30 mouse cellular contexts compared by ENCODE assay signal in the genomic region with DNA sequence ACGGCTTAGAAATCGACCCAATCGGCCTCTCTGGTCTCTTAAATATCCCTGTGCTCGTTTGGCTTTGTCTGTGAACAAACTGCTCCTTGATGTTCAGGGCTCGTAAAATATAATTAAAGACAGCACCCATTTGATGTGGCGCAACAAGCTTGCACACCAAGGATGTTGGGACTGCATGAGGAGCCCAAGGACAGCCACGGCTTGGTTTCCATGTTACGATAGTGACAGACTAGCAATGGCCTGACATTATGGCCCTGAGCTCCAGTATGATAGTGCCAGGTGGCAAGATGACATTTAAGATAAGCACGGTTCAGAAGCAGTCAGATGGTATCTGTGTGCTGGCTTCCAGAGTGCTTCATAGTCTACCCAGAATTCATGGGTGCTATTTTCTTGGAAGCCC.
DNase-seq lines count a peak whose midpoint lies in the region; ATAC-seq and TF ChIP-seq lines count a peak whose summit lies in the region.
"Had no signal": no experiment of that assay in that cellular context is flagged by ENCODE, and none has a peak within 500 bp of the region (broad histone marks: within the 10 kb centered on the region; RNA-seq: fewer than 3 reads in every experiment).

No protein-coding gene starts in this region.

- no peaks in the 10 kb centered on the region for H3K36me3 ChIP-seq in forebrain, embryonic 15.5 days
- no peaks in the 10 kb centered on the region for H3K36me3 ChIP-seq in forebrain, postnatal 0 days (ENCODE audit: insufficient read depth)
- no peaks in the 10 kb centered on the region for H3K36me3 ChIP-seq in neural tube, embryonic 15.5 days
- H3K36me3 ChIP-seq: hindbrain, embryonic 13.5 days; midbrain, embryonic 15.5 days had no signal

- H3K9me3 ChIP-seq in forebrain, embryonic 15.5 days, result no peaks in the 10 kb centered on the region
- H3K9me3 ChIP-seq in forebrain, postnatal 0 days (ENCODE audit: low read length), result no peaks in the 10 kb centered on the region
- H3K9me3 ChIP-seq in neural tube, embryonic 15.5 days (replicated peaks), result no peaks in the 10 kb centered on the region
- H3K9me3 ChIP-seq: embryonic facial prominence, embryonic 10.5 days; embryonic facial prominence, embryonic 15.5 days; forebrain, embryonic 13.5 days; heart, embryonic 10.5 days; heart, embryonic 15.5 days; hindbrain, embryonic 13.5 days; kidney, embryonic 15.5 days; midbrain, embryonic 15.5 days had no signal

- no peak overlapping the region for H3K4me3 ChIP-seq in forebrain, embryonic 15.5 days
- H3K4me3 ChIP-seq in forebrain, postnatal 0 days (ENCODE audit: low read depth, low read length), result no peak overlapping the region
- no peak overlapping the region for H3K4me3 ChIP-seq in neural tube, embryonic 15.5 days (replicated peaks)
- H3K4me3 ChIP-seq: embryonic facial prominence, embryonic 10.5 days; embryonic facial prominence, embryonic 15.5 days; forebrain, embryonic 13.5 days; heart, embryonic 10.5 days; heart, embryonic 15.5 days; hindbrain, embryonic 13.5 days; kidney, embryonic 15.5 days; layer of hippocampus, adult 2 months; left cerebral cortex, adult 2 months; midbrain, embryonic 15.5 days had no signal

- H3K27ac ChIP-seq in forebrain, embryonic 15.5 days (replicated peaks), result no peak overlapping the region
- H3K27ac ChIP-seq in forebrain, postnatal 0 days (ENCODE audit: low read depth, low read length), result no peak overlapping the region
- no peak overlapping the region for H3K27ac ChIP-seq in neural tube, embryonic 15.5 days (replicated peaks)
- H3K27ac ChIP-seq: embryonic facial prominence, embryonic 10.5 days; embryonic facial prominence, embryonic 15.5 days; forebrain, embryonic 13.5 days; heart, embryonic 10.5 days; heart, embryonic 15.5 days; hindbrain, embryonic 13.5 days; kidney, embryonic 15.5 days; layer of hippocampus, adult 2 months; left cerebral cortex, adult 2 months; liver, embryonic 14.5 days; midbrain, embryonic 15.5 days; stomach, postnatal 0 days had no signal

- 67% methylated on average over 9 of the region's 9 CpGs for WGBS in forebrain, embryonic 15.5 days
- 64% methylated on average over 9 of the region's 9 CpGs for WGBS in forebrain, postnatal 0 days
- WGBS in neural tube, embryonic 15.5 days, result 31% methylated on average over 9 of the region's 9 CpGs

- no peaks in the 10 kb centered on the region for H3K4me1 ChIP-seq in forebrain, embryonic 15.5 days
- H3K4me1 ChIP-seq in forebrain, postnatal 0 days (ENCODE audit: insufficient read depth), result no peaks in the 10 kb centered on the region
- peaks cover 15% of the 10 kb centered on the region for H3K4me1 ChIP-seq in neural tube, embryonic 15.5 days
- H3K4me1 ChIP-seq: embryonic facial prominence, embryonic 15.5 days; heart, embryonic 15.5 days had no signal

- no peak overlapping the region for H3K4me2 ChIP-seq in forebrain, embryonic 15.5 days (replicated peaks)
- no peak overlapping the region for H3K4me2 ChIP-seq in forebrain, postnatal 0 days (ENCODE audit: low read depth)
- no peak overlapping the region for H3K4me2 ChIP-seq in neural tube, embryonic 15.5 days
- H3K4me2 ChIP-seq: embryonic facial prominence, embryonic 15.5 days; forebrain, embryonic 13.5 days; heart, embryonic 15.5 days; hindbrain, embryonic 13.5 days; kidney, embryonic 15.5 days; midbrain, embryonic 15.5 days had no signal

- H3K27me3 ChIP-seq in forebrain, embryonic 15.5 days, result no peaks in the 10 kb centered on the region
- no peaks in the 10 kb centered on the region for H3K27me3 ChIP-seq in forebrain, postnatal 0 days (ENCODE audit: insufficient read depth, low read length)
- H3K27me3 ChIP-seq in neural tube, embryonic 15.5 days (replicated peaks), result no peaks in the 10 kb centered on the region
- H3K27me3 ChIP-seq: embryonic facial prominence, embryonic 15.5 days; forebrain, embryonic 13.5 days; heart, embryonic 15.5 days; hindbrain, embryonic 13.5 days; kidney, embryonic 15.5 days; midbrain, embryonic 15.5 days had no signal

- ATAC-seq in forebrain, embryonic 15.5 days (replicated peaks), result 0 out of 2 replicates have a peak, but pooled peaks have one; percentile 4
- no peak for ATAC-seq in forebrain, postnatal 0 days
- no peak for ATAC-seq in neural tube, embryonic 15.5 days (ENCODE audit: low FRiP score)
- ATAC-seq: forebrain, embryonic 13.5 days; midbrain, embryonic 15.5 days had no signal

- H3K9ac ChIP-seq in forebrain, embryonic 15.5 days (replicated peaks), result no peak overlapping the region
- H3K9ac ChIP-seq in forebrain, postnatal 0 days, result no peak overlapping the region
- H3K9ac ChIP-seq in neural tube, embryonic 15.5 days (replicated peaks), result no peak overlapping the region
- H3K9ac ChIP-seq: embryonic facial prominence, embryonic 15.5 days; forebrain, embryonic 13.5 days; heart, embryonic 15.5 days; hindbrain, embryonic 13.5 days; kidney, embryonic 15.5 days; liver, embryonic 14.5 days; midbrain, embryonic 15.5 days had no signal

- DNase-seq in forebrain, postnatal 0 days, result no peak
- DNase-seq in adrenal gland, adult 8-10 months, result peak; percentile 77
- peak; percentile 87 for DNase-seq in fat pad, adult 2 months (ENCODE audit: extremely low read depth, low read depth, low spot score)
- DNase-seq in left cerebral cortex, adult 8-10 months (ENCODE audit: low spot score in 2 of 2), result no peak
- DNase-seq in gastrocnemius, adult 8-10 months (ENCODE audit: low spot score in 2 of 2), result no peak
- DNase-seq: cerebellum, adult 8-10 months; cerebellum, postnatal 25 days; gastrocnemius, postnatal 10 days; kidney, adult 11 months; kidney, postnatal 36 days; liver; lung, adult 2 months; lung, postnatal 10 days; right cerebral cortex, postnatal 4 days; thymus, adult 18-20 months; thymus, postnatal 25 days had no signal

- no peak for TF ChIP-seq CTCF in forebrain, postnatal 0 days (IDR thresholded peaks at IDR 0.05; ENCODE audit: low read depth)

Comparison
In these comparisons a context has a peak if more than half of its experiments do, and no peak if none do; other contexts are left out.
1. DNase-seq: peak in adrenal gland, adult 8-10 months (single experiment) and fat pad, adult 2 months (single experiment); none in forebrain, postnatal 0 days (single experiment), left cerebral cortex, adult 8-10 months (0 of 2) and gastrocnemius, adult 8-10 months (0 of 2).